Mouse (Mus musculus) liver, adult 2 months (tissue): Measurements from ENCODE around the gene Rbm14.

ENCODE experiments used
- CTCF ChIP-seq: fragments of 200-500 bp; IDR thresholded peaks from 2 replicates; pipeline ENCODE4 v1.5.1; 2011; ENCODE audit warnings: low read depth, low read length, control low read depth
- POLR2A ChIP-seq: fragments of 200-500 bp; IDR thresholded peaks from 2 replicates; pipeline ENCODE4 v1.6.1; 2011; ENCODE audit warnings: low read length, control low read depth; ENCODE audit not compliant: insufficient read depth; ENCODE audit errors: extremely low read depth

- peak; percentile 21; the same call in 1 of the 2 replicates for TF ChIP-seq CTCF
- 0 out of 2 replicates have a peak, but pooled peaks have one; percentile 68 for TF ChIP-seq POLR2A
These were observed 43.4 kb upstream of the Rbm14 start, which contains the start of gene Ctsf for GRCm38 (mm10) chr19:4854552-4855469.
